Mouse (Mus musculus) myocyte (in vitro differentiated cells): ENCODE results near the gene Gxylt1. TPM values are rescaled to one million over a fixed set of nuclear protein-coding genes. Genes with fewer than 3 reads are reported as not detected.
"Not testable (repeated sequence)": the region's sequence is repeated elsewhere in the genome, so short reads cannot be mapped to it uniquely, and the experiment has no call there.

Experiments used
- H3K27me3 ChIP-seq: one replicate; pipeline ENCODE4 v1.6.1; 2011; ENCODE audit not compliant: control insufficient read depth, insufficient read depth, insufficient read length
- H3K36me3 ChIP-seq: one replicate; pipeline ENCODE4 v1.6.1; 2011; ENCODE audit not compliant: control insufficient read depth, insufficient read depth
- H3K4me2 ChIP-seq: one replicate; pipeline ENCODE4 v1.6.1; 2011; ENCODE audit warnings: low read depth, control low read depth
- H3K4me3 ChIP-seq: one replicate; pipeline ENCODE4 v1.5.1; 2011; ENCODE audit warnings: mild to moderate bottlenecking, control low read depth, moderate library complexity
- H3K79me2 ChIP-seq: one replicate; pipeline ENCODE4 v1.6.1; 2011; ENCODE audit not compliant: control insufficient read depth, insufficient read depth
- H3ac ChIP-seq: one replicate; pipeline ENCODE4 v1.6.1; 2011; ENCODE audit not compliant: control insufficient read depth, insufficient read length
- CEBPB ChIP-seq: IDR thresholded peaks from 2 replicates; pipeline ENCODE4 v1.6.1; 2011; ENCODE audit warnings: mild to moderate bottlenecking, moderate library complexity; ENCODE audit not compliant: poor library complexity, insufficient read depth, severe bottlenecking
- E2F4 ChIP-seq: IDR thresholded peaks from one replicate; pipeline ENCODE4 v1.6.1; 2011; ENCODE audit warnings: mild to moderate bottlenecking, control low read depth, moderate library complexity; ENCODE audit not compliant: insufficient read depth
- MAX ChIP-seq: IDR thresholded peaks from one replicate; pipeline ENCODE4 v1.6.1; 2011; ENCODE audit warnings: low read depth, mild to moderate bottlenecking, control low read depth
- MYOD1 ChIP-seq, 3 experiments: IDR thresholded peaks; one replicate each; pipeline ENCODE4 v1.6.1; 2011; ENCODE audit warnings: control low read depth in 2 of 3, low read depth in 2 of 3, mild to moderate bottlenecking in 2 of 3, moderate library complexity in 1 of 3; ENCODE audit not compliant: insufficient read length in 2 of 3, control insufficient read depth in 1 of 3
- MYOG ChIP-seq, 3 experiments: IDR thresholded peaks; one replicate each; pipeline ENCODE4 v1.6.1; 2011; ENCODE audit warnings: control low read depth in 2 of 3, low read depth in 2 of 3, mild to moderate bottlenecking in 2 of 3; ENCODE audit not compliant: insufficient read length in 2 of 3, control insufficient read depth in 1 of 3, insufficient read depth in 1 of 3
- POLR2A ChIP-seq: IDR thresholded peaks from one replicate; pipeline ENCODE4 v1.6.1; 2011; ENCODE audit warnings: low read depth, mild to moderate bottlenecking, control low read depth, moderate library complexity; ENCODE audit not compliant: insufficient read length
- POLR2AphosphoS2 ChIP-seq: IDR thresholded peaks from one replicate; pipeline ENCODE4 v1.6.1; 2011; ENCODE audit warnings: low read depth, control low read depth; ENCODE audit not compliant: insufficient read length
- REST ChIP-seq: IDR thresholded peaks from one replicate; pipeline ENCODE4 v1.6.1; 2011; ENCODE audit warnings: mild to moderate bottlenecking, control low read depth, moderate library complexity; ENCODE audit not compliant: insufficient read depth, insufficient read length
- SRF ChIP-seq: IDR thresholded peaks from one replicate; pipeline ENCODE4 v1.6.1; 2011; ENCODE audit warnings: low read depth; ENCODE audit not compliant: control insufficient read depth, insufficient read length
- TCF12 ChIP-seq: IDR thresholded peaks from one replicate; pipeline ENCODE4 v1.6.1; 2011; ENCODE audit warnings: mild to moderate bottlenecking, control low read depth; ENCODE audit not compliant: poor library complexity, insufficient read depth, severe bottlenecking
- TCF3 ChIP-seq: IDR thresholded peaks from one replicate; pipeline ENCODE4 v1.6.1; 2011; ENCODE audit warnings: low read depth, control low read depth; ENCODE audit not compliant: insufficient read length
- USF1 ChIP-seq: IDR thresholded peaks from one replicate; pipeline ENCODE4 v1.6.1; 2011; ENCODE audit warnings: low read depth, mild to moderate bottlenecking, control low read depth, moderate library complexity
- polyA plus RNA-seq: library from polyadenylated mRNA; unstranded; fragments of >200 nt; fragmentation: generic; extraction: Trizol; gene quantifications from one replicate; pipeline ENCODE4 v1.2.1, GENCODE M21; 2012; ENCODE audit warnings: missing spikeins

The Gxylt1 gene
- polyA plus RNA-seq, 1 experiment, result 3.6 TPM

GRCm38 (mm10) chr15:93252396-93252795 lies 22.6 kb downstream of the Gxylt1 start:
- H3K36me3 ChIP-seq, result peaks cover 19% of the 10 kb centered on the region
- no peaks in the 10 kb centered on the region for H3K27me3 ChIP-seq
- no peaks in the 10 kb centered on the region for H3K79me2 ChIP-seq
- no peak overlapping the region for H3ac ChIP-seq
- H3K4me3 ChIP-seq, result no peak overlapping the region
- no peak for TF ChIP-seq REST
- TF ChIP-seq SRF, result no peak
- no peak for TF ChIP-seq MAX
- no peak for TF ChIP-seq TCF3
- H3K4me2 ChIP-seq, result no peak overlapping the region

GRCm38 (mm10) chr15:93251553-93252250 lies 23.3 kb downstream of the Gxylt1 start:
- H3K79me2 ChIP-seq, result no peaks in the 10 kb centered on the region
- H3K27me3 ChIP-seq, result no peaks in the 10 kb centered on the region
- H3K4me2 ChIP-seq, result no peak overlapping the region
- H3ac ChIP-seq, result no peak overlapping the region
- TF ChIP-seq POLR2A (no peak), TCF12 (no peak), MYOD1 (IDR thresholded peaks at IDR 0.05; ENCODE audit: control insufficient read depth in 1 of 3, insufficient read length in 2 of 3, low read depth in 2 of 3) (no peak), TCF3 (no peak), USF1 (no peak), REST (no peak), MAX (no peak)
- H3K4me3 ChIP-seq, result no peak overlapping the region
- H3K36me3 ChIP-seq, result peaks cover 24% of the 10 kb centered on the region

GRCm38 (mm10) chr15:93243202-93243601 lies 31.8 kb downstream of the Gxylt1 start:
- Histone ChIP-seq H3K27me3 (no peaks in the 10 kb centered on the region), H3ac (no peak overlapping the region), H3K36me3 (peaks cover 43% of the 10 kb centered on the region), H3K4me3 (no peak overlapping the region), H3K4me2 (no peak overlapping the region), H3K79me2 (no peaks in the 10 kb centered on the region)
- TF ChIP-seq REST (no peak), TCF3 (no peak), USF1 (no peak), TCF12 (no peak), MYOD1 (IDR thresholded peaks at IDR 0.05; ENCODE audit: control insufficient read depth in 1 of 3, insufficient read length in 2 of 3, low read depth in 2 of 3) (no peak), POLR2A (no peak), POLR2AphosphoS2 (no peak), CEBPB (no peak), MYOG (IDR thresholded peaks at IDR 0.05; ENCODE audit: control insufficient read depth in 1 of 3, insufficient read depth in 1 of 3, insufficient read length in 2 of 3, low read depth in 2 of 3) (no peak), SRF (no peak), E2F4 (no peak), MAX (no peak)

- not testable (repeated sequence) for H3K4me3 ChIP-seq, H3K27me3 ChIP-seq, H3K79me2 ChIP-seq, H3K4me2 ChIP-seq, H3ac ChIP-seq
- H3K36me3 ChIP-seq, result peaks cover 15% of the 10 kb centered on the region
Observed at GRCm38 (mm10) chr15:93236456-93236855, 38.5 kb downstream of the Gxylt1 start.

- Histone ChIP-seq H3K27me3 (peaks cover 4% of the 10 kb centered on the region), H3K4me2 (no peak overlapping the region), H3ac (no peak overlapping the region), H3K4me3 (no peak overlapping the region), H3K79me2 (no peaks in the 10 kb centered on the region), H3K36me3 (no peaks in the 10 kb centered on the region)
- TF ChIP-seq POLR2AphosphoS2 (no peak), MYOG (IDR thresholded peaks at IDR 0.05; ENCODE audit: control insufficient read depth in 1 of 3, insufficient read depth in 1 of 3, insufficient read length in 2 of 3, low read depth in 2 of 3) (no peak), SRF (no peak), TCF3 (no peak), REST (no peak), E2F4 (no peak), MYOD1 (IDR thresholded peaks at IDR 0.05; ENCODE audit: control insufficient read depth in 1 of 3, insufficient read length in 2 of 3, low read depth in 2 of 3) (no peak), TCF12 (no peak), USF1 (no peak), CEBPB (no peak)
Observed at GRCm38 (mm10) chr15:93229028-93229427, 46.0 kb downstream of the Gxylt1 start.
